Mouse (Mus musculus) liver, embryonic 14.5 days (tissue): ENCODE results near the gene Thap7. TPM values are rescaled to one million over a fixed set of nuclear protein-coding genes. Genes with fewer than 3 reads are reported as not detected.
A peak's percentile ranks its signal among the peaks of the same experiment; 100 is the strongest.

Experiments used
- ATAC-seq: fragments of 200-750 bp; cut with Nextera tagmentation; 2 replicates; pipeline ENCODE4 v1.8.0; 2017; ENCODE audit warnings: moderate number of reproducible peaks, mild to moderate bottlenecking, moderate library complexity; ENCODE audit not compliant: insufficient read depth
- DNase-seq, 3 experiments: peaks; one replicate each; pipeline ENCODE4 v3.0.0-alpha.2; 2012 to 2013; ENCODE audit warnings: low read depth in 3 of 3, low spot score in 3 of 3
- H3K27ac ChIP-seq: fragments of 300-500 bp; sonication (generic); 2 replicates; pipeline ENCODE4 v1.5.1; 2014; ENCODE audit warnings: moderate library complexity, mild to moderate bottlenecking, control low read depth, inconsistent platforms
- H3K27me3 ChIP-seq: fragments of 300-500 bp; sonication (generic); 2 replicates; pipeline ENCODE4 v1.6.1; 2014; ENCODE audit warnings: mild to moderate bottlenecking, low read length, moderate library complexity; ENCODE audit not compliant: control insufficient read depth, insufficient read depth
- H3K36me3 ChIP-seq: fragments of 300-500 bp; sonication (generic); replicated peaks from 2 replicates; pipeline ENCODE4 v1.6.1; 2014; ENCODE audit warnings: low read depth; ENCODE audit not compliant: control insufficient read depth, insufficient read depth
- H3K4me1 ChIP-seq, 2 experiments: fragments of 200-500 bp in 1 of 2; fragments of 300-500 bp in 1 of 2; sonication (generic) in 1 of 2; replicated peaks; 2 replicates each; pipeline ENCODE4 v1.6.1; 2012 to 2014; ENCODE audit warnings: antibody characterized with exemption in 1 of 2, inconsistent platforms in 1 of 2, low read length in 1 of 2; ENCODE audit not compliant: control insufficient read depth in 2 of 2, insufficient read depth in 2 of 2
- H3K4me2 ChIP-seq: fragments of 300-500 bp; sonication (generic); 2 replicates; pipeline ENCODE4 v1.6.1; 2014; ENCODE audit warnings: low read depth, mild to moderate bottlenecking, control low read depth, moderate library complexity
- H3K4me3 ChIP-seq, 2 experiments: fragments of 200-500 bp in 1 of 2; fragments of 300-500 bp in 1 of 2; sonication (generic) in 1 of 2; 2 replicates each; pipeline ENCODE4 v1.5.1; 2012 to 2014; ENCODE audit warnings: low read depth in 2 of 2, low read length in 2 of 2, mild to moderate bottlenecking in 2 of 2, control low read depth in 1 of 2, inconsistent platforms in 1 of 2, moderate library complexity in 1 of 2; ENCODE audit not compliant: insufficient read depth in 1 of 2
- H3K9ac ChIP-seq: fragments of 300-500 bp; sonication (generic); replicated peaks from 2 replicates; pipeline ENCODE4 v1.6.1; 2014; ENCODE audit warnings: mild to moderate bottlenecking, control low read depth, moderate library complexity
- H3K9me3 ChIP-seq: fragments of 300-500 bp; sonication (generic); 2 replicates; pipeline ENCODE4 v1.6.1; 2016; ENCODE audit warnings: low read length, mixed read lengths; ENCODE audit not compliant: control insufficient read depth
- CTCF ChIP-seq: IDR thresholded peaks from 2 replicates; pipeline ENCODE4 v1.5.1; 2016; ENCODE audit warnings: antibody characterized with exemption, low read depth, control low read depth
- EP300 ChIP-seq: IDR thresholded peaks from 2 replicates; pipeline ENCODE4 v1.6.1; 2016; ENCODE audit warnings: antibody characterized with exemption, low read depth
- WGBS: fragments of 180-500 bp; shearing (Covaris S2); extraction: QIAGEN DNeasy Blood & Tissue Kit; methylation state at CpG from one replicate; pipeline ENCODE4 v1.1.7; 2014; ENCODE audit not compliant: insufficient replicate concordance; 5-methylcytosine and 5-hydroxymethylcytosine counted together
- polyA plus RNA-seq, 2 experiments: library from polyadenylated mRNA; depleted of rRNA in 1 of 2; stranded (reverse) in 1 of 2; unstranded in 1 of 2; fragments of >200 nt; fragmentation: Nextera tagmentation in 1 of 2; extraction: Ambion mirVana in 1 of 2; gene quantifications; 2 replicates each; pipeline versions ENCODE4 v1.2.1 to v1.2.3; 2012 to 2014

Gene Thap7
- polyA plus RNA-seq, 2 experiments: 19.7 to 20.4 TPM

DNA sequence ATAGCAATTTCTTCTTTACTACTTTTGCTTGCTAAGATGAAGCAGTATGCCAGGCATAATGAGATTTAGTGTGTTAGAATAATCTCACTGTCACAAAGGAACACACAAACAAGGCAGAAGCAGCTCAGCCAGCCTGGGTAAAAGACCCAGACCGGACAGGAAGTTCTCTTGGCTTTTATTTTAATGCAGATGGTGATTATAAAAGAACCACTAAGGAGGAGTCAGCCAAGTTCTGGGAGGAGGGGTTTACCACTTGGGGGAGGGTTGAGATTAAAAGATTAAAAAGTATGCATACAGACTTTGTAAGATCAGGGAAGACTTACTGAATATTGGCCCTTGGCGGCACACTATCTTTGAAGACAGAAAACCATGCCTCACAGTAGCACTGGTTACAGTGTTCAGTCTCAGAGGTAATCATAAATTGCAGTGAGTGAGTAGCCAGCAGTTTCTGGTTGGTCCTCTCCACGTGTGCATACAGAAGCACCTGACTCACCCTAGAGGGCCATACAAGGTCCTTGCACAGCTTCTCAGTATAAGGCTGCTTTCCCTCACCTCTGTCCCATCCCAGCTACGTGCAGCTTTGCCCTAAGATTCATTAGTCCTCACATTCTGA is 52.5 kb downstream of the Thap7 start:
- no peaks in the 10 kb centered on the region for H3K27me3 ChIP-seq
- H3K9ac ChIP-seq: no peak overlapping the region
- no peak overlapping the region for H3K4me3 ChIP-seq
- ATAC-seq (peak; percentile 38; the same call in 1 of the 2 replicates), DNase-seq (no peak)
- WGBS: 49% methylated on average over 4 of the region's 4 CpGs
- H3K4me2 ChIP-seq: no peak overlapping the region
- H3K9me3 ChIP-seq: no peaks in the 10 kb centered on the region
- no peak overlapping the region for H3K27ac ChIP-seq
- H3K36me3 ChIP-seq: peaks cover 5% of the 10 kb centered on the region
- H3K4me1 ChIP-seq: peaks cover 5 to 19% of the 10 kb centered on the region in 2 experiments
- no peak for TF ChIP-seq EP300
- TF ChIP-seq CTCF: no peak

Other genes with a start within 250 kb of the Thap7 start
- gene Serpind1, start 199.8 kb downstream of the Thap7 start, polyA plus RNA-seq (2012; rRNA removed): 101 and 113 TPM in 2 replicates
- 154 and 169 TPM in 2 replicates for gene Serpind1, start 199.8 kb downstream of the Thap7 start, polyA plus RNA-seq (2014; fragmentation: Nextera tagmentation; extraction: Ambion mirVana)
- 3.1 and 4.3 TPM in 2 replicates for gene Snap29, start 125.2 kb downstream of the Thap7 start, polyA plus RNA-seq (2012; rRNA removed)
- 4.5 and 4.9 TPM in 2 replicates for gene Snap29, start 125.2 kb downstream of the Thap7 start, polyA plus RNA-seq (2014; fragmentation: Nextera tagmentation; extraction: Ambion mirVana)
- 15.9 and 19.0 TPM in 2 replicates for gene Pi4ka, start 124.8 kb downstream of the Thap7 start, polyA plus RNA-seq (2012; rRNA removed)
- 13.7 and 16.8 TPM in 2 replicates for gene Pi4ka, start 124.8 kb downstream of the Thap7 start, polyA plus RNA-seq (2014; fragmentation: Nextera tagmentation; extraction: Ambion mirVana)
- gene Crkl, start 79.1 kb downstream of the Thap7 start, polyA plus RNA-seq (2012; rRNA removed): 6.8 and 8.0 TPM in 2 replicates
- gene Crkl, start 79.1 kb downstream of the Thap7 start, polyA plus RNA-seq (2014; fragmentation: Nextera tagmentation; extraction: Ambion mirVana): 18.8 and 25.0 TPM in 2 replicates
- gene Aifm3, start 41.5 kb downstream of the Thap7 start, polyA plus RNA-seq (2012; rRNA removed): 0.67 and 1.3 TPM in 2 replicates
- 0.53 and 0.99 TPM in 2 replicates for gene Aifm3, start 41.5 kb downstream of the Thap7 start, polyA plus RNA-seq (2014; fragmentation: Nextera tagmentation; extraction: Ambion mirVana)
- gene Lztr1, start 22.4 kb downstream of the Thap7 start, polyA plus RNA-seq (2012; rRNA removed): 32.0 and 32.5 TPM in 2 replicates
- gene Lztr1, start 22.4 kb downstream of the Thap7 start, polyA plus RNA-seq (2014; fragmentation: Nextera tagmentation; extraction: Ambion mirVana): 15.5 and 17.2 TPM in 2 replicates
- gene Lrrc74b, start 30.1 kb upstream of the Thap7 start, polyA plus RNA-seq (2012; rRNA removed): 0.02 TPM in 1 of 2 replicates, not detected in the other
- 0.06 TPM in 1 of 2 replicates, not detected in the other for gene Lrrc74b, start 30.1 kb upstream of the Thap7 start, polyA plus RNA-seq (2014; fragmentation: Nextera tagmentation; extraction: Ambion mirVana)
- gene P2rx6, start 30.7 kb upstream of the Thap7 start, polyA plus RNA-seq (2012; rRNA removed): 0.05 and 0.06 TPM in 2 replicates
- gene P2rx6, start 30.7 kb upstream of the Thap7 start, polyA plus RNA-seq (2014; fragmentation: Nextera tagmentation; extraction: Ambion mirVana): 0.13 TPM in 1 of 2 replicates, not detected in the other
- gene Slc7a4, start 52.1 kb upstream of the Thap7 start, polyA plus RNA-seq (2012; rRNA removed): 1.1 and 2.0 TPM in 2 replicates
- 1.3 and 1.8 TPM in 2 replicates for gene Slc7a4, start 52.1 kb upstream of the Thap7 start, polyA plus RNA-seq (2014; fragmentation: Nextera tagmentation; extraction: Ambion mirVana)
- 28.8 and 33.7 TPM in 2 replicates for gene Smpd4, start 88.2 kb upstream of the Thap7 start, polyA plus RNA-seq (2012; rRNA removed)
- gene Smpd4, start 88.2 kb upstream of the Thap7 start, polyA plus RNA-seq (2014; fragmentation: Nextera tagmentation; extraction: Ambion mirVana): 18.8 and 21.7 TPM in 2 replicates
- gene Ccdc74a, start 115.3 kb upstream of the Thap7 start, polyA plus RNA-seq (2012; rRNA removed): 1.6 and 2.5 TPM in 2 replicates
- gene Ccdc74a, start 115.3 kb upstream of the Thap7 start, polyA plus RNA-seq (2014; fragmentation: Nextera tagmentation; extraction: Ambion mirVana): 2.6 and 3.4 TPM in 2 replicates
- 18.0 and 20.6 TPM in 2 replicates for gene Med15, start 201.8 kb upstream of the Thap7 start, polyA plus RNA-seq (2012; rRNA removed)
- 11.4 and 14.8 TPM in 2 replicates for gene Med15, start 201.8 kb upstream of the Thap7 start, polyA plus RNA-seq (2014; fragmentation: Nextera tagmentation; extraction: Ambion mirVana)
- gene Klhl22, start 228.5 kb upstream of the Thap7 start, polyA plus RNA-seq (2012; rRNA removed): 13.1 and 14.0 TPM in 2 replicates
- gene Klhl22, start 228.5 kb upstream of the Thap7 start, polyA plus RNA-seq (2014; fragmentation: Nextera tagmentation; extraction: Ambion mirVana): 10.8 and 11.6 TPM in 2 replicates